Mouse (Mus musculus): ENCODE data around the gene Acot8. TPM values are rescaled to one million over a fixed set of nuclear protein-coding genes. Genes with fewer than 3 reads are reported as not detected.

Gene Acot8
- total and polyA plus RNA-seq, 3 experiments, result 12.9 to 51.6 (median 20.8) TPM

GRCm38 (mm10) chr2:164776801-164777200 lies 27.9 kb downstream of the Acot8 start:
- no peaks in the 10 kb centered on the region for H3K9me3 ChIP-seq (replicated peaks)
- H3K4me3 ChIP-seq (ENCODE audit: low read depth, low read length), result no peak overlapping the region
- TF ChIP-seq GATA2 (IDR thresholded peaks at IDR 0.05; ENCODE audit: borderline replicate concordance, low read depth, low read length), result no peak
- TF ChIP-seq TAL1 (conservative IDR thresholded peaks at IDR 0.05; ENCODE audit: low read depth, low read length), result no peak
- H3K36me3 ChIP-seq (replicated peaks), result peaks cover 18% of the 10 kb centered on the region
- DNase-seq (ENCODE audit: low spot score) (no peak), ATAC-seq (ENCODE audit: extremely low read depth, insufficient number of reproducible peaks, low FRiP score, poor library complexity, severe bottlenecking) (no peak)
- H3K4me1 ChIP-seq (ENCODE audit: insufficient read depth, low read depth, low read length), result peaks cover 28% of the 10 kb centered on the region
- peaks cover 42% of the 10 kb centered on the region for H3K27me3 ChIP-seq (ENCODE audit: insufficient read depth, low read length)

- DNase-seq (ENCODE audit: low spot score), result no peak
- Histone ChIP-seq H3K4me3 (ENCODE audit: low read depth, low read length) (no peak overlapping the region), H3K27me3 (ENCODE audit: insufficient read depth, low read length) (peaks cover 38% of the 10 kb centered on the region), H3K4me1 (ENCODE audit: insufficient read depth, low read depth, low read length) (peaks cover 32% of the 10 kb centered on the region), H3K36me3 (replicated peaks) (peaks cover 25% of the 10 kb centered on the region), H3K9me3 (replicated peaks) (no peaks in the 10 kb centered on the region)
- TF ChIP-seq CTCF (IDR thresholded peaks at IDR 0.05; ENCODE audit: low read depth, low read length) (no peak), GATA2 (IDR thresholded peaks at IDR 0.05; ENCODE audit: borderline replicate concordance, low read depth, low read length) (no peak)
- ATAC-seq (ENCODE audit: extremely low read depth, insufficient number of reproducible peaks, low FRiP score, poor library complexity, severe bottlenecking), result no peak
Observed at GRCm38 (mm10) chr2:164776130-164776529, 28.6 kb downstream of the Acot8 start.

GRCm38 (mm10) chr2:164773989-164774364 lies 30.7 kb downstream of the Acot8 start:
- Histone ChIP-seq H3K4me1 (ENCODE audit: insufficient read depth, low read depth, low read length) (peaks cover 48% of the 10 kb centered on the region), H3K4me3 (ENCODE audit: low read depth, low read length) (no peak overlapping the region; the same call in 1 of the 2 replicates), H3K36me3 (replicated peaks) (peaks cover 33% of the 10 kb centered on the region), H3K9me3 (replicated peaks) (no peaks in the 10 kb centered on the region), H3K27me3 (ENCODE audit: insufficient read depth, low read length) (peaks cover 27% of the 10 kb centered on the region)
- DNase-seq (ENCODE audit: low spot score) (no peak), ATAC-seq (ENCODE audit: extremely low read depth, insufficient number of reproducible peaks, low FRiP score, poor library complexity, severe bottlenecking) (no peak)
- TF ChIP-seq CTCF (IDR thresholded peaks at IDR 0.05; ENCODE audit: low read depth, low read length), result no peak
- no peak; the same call in 1 of the 2 replicates for TF ChIP-seq POLR2AphosphoS5 (IDR thresholded peaks at IDR 0.05; ENCODE audit: insufficient replicate concordance, low read depth, low read length)
- TF ChIP-seq GATA2 (IDR thresholded peaks at IDR 0.05; ENCODE audit: borderline replicate concordance, low read depth, low read length), result no peak
- no peak for TF ChIP-seq TAL1 (conservative IDR thresholded peaks at IDR 0.05; ENCODE audit: low read depth, low read length)
- TF ChIP-seq GATA1 (IDR thresholded peaks at IDR 0.05; ENCODE audit: borderline replicate concordance, low read length), result no peak

- peaks cover 49% of the 10 kb centered on the region for H3K4me1 ChIP-seq (ENCODE audit: insufficient read depth, low read depth, low read length)
- DNase-seq (ENCODE audit: low spot score) (no peak), ATAC-seq (ENCODE audit: extremely low read depth, insufficient number of reproducible peaks, low FRiP score, poor library complexity, severe bottlenecking) (no peak)
- peaks cover 35% of the 10 kb centered on the region for H3K36me3 ChIP-seq (replicated peaks)
- H3K9me3 ChIP-seq (replicated peaks), result no peaks in the 10 kb centered on the region
- H3K4me3 ChIP-seq (ENCODE audit: low read depth, low read length), result no peak overlapping the region
- TF ChIP-seq GATA2 (IDR thresholded peaks at IDR 0.05; ENCODE audit: borderline replicate concordance, low read depth, low read length) (no peak), GATA1 (IDR thresholded peaks at IDR 0.05; ENCODE audit: borderline replicate concordance, low read length) (no peak), TAL1 (conservative IDR thresholded peaks at IDR 0.05; ENCODE audit: low read depth, low read length) (no peak), POLR2AphosphoS5 (IDR thresholded peaks at IDR 0.05; ENCODE audit: insufficient replicate concordance, low read depth, low read length) (no peak), CTCF (IDR thresholded peaks at IDR 0.05; ENCODE audit: low read depth, low read length) (no peak)
- H3K27me3 ChIP-seq (ENCODE audit: insufficient read depth, low read length), result peaks cover 21% of the 10 kb centered on the region
Observed at GRCm38 (mm10) chr2:164773229-164773988, 31.3 kb downstream of the Acot8 start.

GRCm38 (mm10) chr2:164771123-164771522 lies 33.6 kb downstream of the Acot8 start:
- no peak for TF ChIP-seq GATA1 (IDR thresholded peaks at IDR 0.05; ENCODE audit: borderline replicate concordance, low read length)
- TF ChIP-seq CTCF (IDR thresholded peaks at IDR 0.05; ENCODE audit: low read depth, low read length), result no peak
- no peak for TF ChIP-seq POLR2AphosphoS5 (IDR thresholded peaks at IDR 0.05; ENCODE audit: insufficient replicate concordance, low read depth, low read length)
- TF ChIP-seq TAL1 (conservative IDR thresholded peaks at IDR 0.05; ENCODE audit: low read depth, low read length), result no peak
- TF ChIP-seq GATA2 (IDR thresholded peaks at IDR 0.05; ENCODE audit: borderline replicate concordance, low read depth, low read length), result no peak
- ATAC-seq (ENCODE audit: extremely low read depth, insufficient number of reproducible peaks, low FRiP score, poor library complexity, severe bottlenecking) (no peak), DNase-seq (ENCODE audit: low spot score) (no peak)
- peaks cover 58% of the 10 kb centered on the region for H3K36me3 ChIP-seq (replicated peaks)
- no peaks in the 10 kb centered on the region for H3K27me3 ChIP-seq (ENCODE audit: insufficient read depth, low read length)
- H3K4me3 ChIP-seq (ENCODE audit: low read depth, low read length), result peak overlapping the region; percentile 75
- no peaks in the 10 kb centered on the region for H3K9me3 ChIP-seq (replicated peaks)
- peaks cover 55% of the 10 kb centered on the region for H3K4me1 ChIP-seq (ENCODE audit: insufficient read depth, low read depth, low read length)

GRCm38 (mm10) chr2:164770279-164770678 lies 34.4 kb downstream of the Acot8 start:
- Histone ChIP-seq H3K4me1 (ENCODE audit: insufficient read depth, low read depth, low read length) (peaks cover 55% of the 10 kb centered on the region), H3K4me3 (ENCODE audit: low read depth, low read length) (peak overlapping the region; percentile 75), H3K36me3 (replicated peaks) (peaks cover 66% of the 10 kb centered on the region), H3K27me3 (ENCODE audit: insufficient read depth, low read length) (no peaks in the 10 kb centered on the region), H3K9me3 (replicated peaks) (no peaks in the 10 kb centered on the region)
- DNase-seq (ENCODE audit: low spot score) (peak; percentile 23), ATAC-seq (ENCODE audit: extremely low read depth, insufficient number of reproducible peaks, low FRiP score, poor library complexity, severe bottlenecking) (no peak)
- TF ChIP-seq POLR2AphosphoS5 (IDR thresholded peaks at IDR 0.05; ENCODE audit: insufficient replicate concordance, low read depth, low read length) (no peak), GATA2 (IDR thresholded peaks at IDR 0.05; ENCODE audit: borderline replicate concordance, low read depth, low read length) (no peak), TAL1 (conservative IDR thresholded peaks at IDR 0.05; ENCODE audit: low read depth, low read length) (no peak), GATA1 (IDR thresholded peaks at IDR 0.05; ENCODE audit: borderline replicate concordance, low read length) (no peak), CTCF (IDR thresholded peaks at IDR 0.05; ENCODE audit: low read depth, low read length) (no peak)
